Mouse (Mus musculus) layer of hippocampus, adult 2 months (tissue): ENCODE results near the gene Slit1. TPM values are rescaled to one million over a fixed set of nuclear protein-coding genes. Genes with fewer than 3 reads are reported as not detected.
A peak's percentile ranks its signal among the peaks of the same experiment; 100 is the strongest.

Source experiments
- DNase-seq, 2 experiments: peaks; one replicate each; pipeline ENCODE4 v3.0.0; 2022; ENCODE audit warnings: low spot score in 2 of 2
- H3K27ac ChIP-seq: fragments of 200-600 bp; 2 replicates; pipeline ENCODE4 v1.8.1; 2022
- H3K4me3 ChIP-seq: fragments of 200-600 bp; 2 replicates; pipeline ENCODE4 v1.8.1; 2022; ENCODE audit warnings: mild to moderate bottlenecking
- CTCF ChIP-seq: fragments of 200-600 bp; conservative IDR thresholded peaks from 2 replicates; pipeline ENCODE4 v1.8.1; 2022; ENCODE audit warnings: antibody characterized with exemption, mild to moderate bottlenecking, moderate library complexity
- total RNA-seq, 2 experiments: library from RNA; stranded (reverse); gene quantifications; 2 replicates each; pipeline ENCODE4 v1.2.3; 2021

The Slit1 gene
- total RNA-seq, 2 experiments from 2014 or later: 232 to 244 TPM

DNA sequence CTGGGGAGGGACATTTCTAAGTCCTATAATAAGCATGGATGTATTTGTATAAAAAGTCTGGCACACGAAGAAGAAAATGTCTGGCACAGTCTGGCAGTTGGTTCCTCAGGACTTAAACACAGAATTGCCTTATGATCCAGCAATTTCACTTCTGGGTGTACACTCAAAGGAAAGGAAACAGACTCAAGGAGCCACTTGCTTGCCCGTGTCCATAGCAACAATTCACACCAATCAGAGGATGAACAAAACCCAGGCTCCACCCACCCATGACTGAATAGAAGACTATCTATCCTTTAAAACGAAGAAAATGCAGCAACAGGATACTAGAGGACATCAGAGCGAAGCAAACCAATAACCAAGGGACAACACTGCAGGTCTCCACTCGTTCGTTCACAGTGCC is 48.4 kb downstream of the Slit1 start:
- peak overlapping the region; percentile 91 for H3K27ac ChIP-seq
- DNase-seq: peak in 1 of 2 experiments; percentile 72
- no peak overlapping the region for H3K4me3 ChIP-seq
- no peak for TF ChIP-seq CTCF

DNA sequence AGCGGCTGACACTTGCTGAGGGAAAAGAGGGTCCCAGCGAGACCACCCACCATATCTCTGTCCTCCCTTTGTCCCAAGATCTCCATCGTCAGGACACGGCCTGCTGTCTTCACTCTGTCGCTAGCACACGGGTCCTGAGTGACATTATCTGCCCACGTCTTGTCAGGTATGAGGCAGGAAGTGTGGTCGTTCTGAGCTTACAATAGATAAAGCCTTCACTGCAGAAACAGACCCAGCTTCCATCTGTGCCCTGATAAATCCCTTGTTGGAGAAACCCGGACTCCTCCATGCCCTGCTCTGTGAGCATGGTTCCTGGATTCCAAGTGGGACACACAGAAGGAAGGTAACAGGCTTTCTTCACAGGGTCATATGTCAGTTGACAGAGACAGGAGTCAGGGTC is 48.9 kb downstream of the Slit1 start:
- H3K27ac ChIP-seq: peak overlapping the region; percentile 91
- TF ChIP-seq CTCF: no peak
- no peak overlapping the region for H3K4me3 ChIP-seq
- no peak for DNase-seq

DNA sequence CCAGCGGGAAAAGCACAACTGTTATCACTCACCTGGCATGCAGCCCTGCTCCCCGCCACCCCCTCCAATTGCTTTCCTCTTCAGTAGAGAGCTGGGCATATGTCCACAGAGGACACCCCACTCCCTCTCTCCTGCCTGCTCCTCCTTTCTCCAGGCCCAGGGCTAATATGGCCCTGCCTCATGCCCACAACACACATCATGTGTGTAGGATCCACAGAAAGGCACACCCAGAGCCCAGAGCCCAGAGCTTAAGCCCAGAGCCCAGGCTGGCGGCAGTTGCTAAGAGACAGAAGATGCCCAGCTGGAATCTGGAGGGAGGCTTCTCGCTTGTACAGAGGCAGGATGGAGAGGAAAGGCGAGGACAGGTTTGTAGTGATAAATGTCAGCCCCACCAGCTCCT is 49.7 kb downstream of the Slit1 start:
- no peak for TF ChIP-seq CTCF
- DNase-seq: peak in 1 of 2 experiments; percentile 54
- no peak overlapping the region for H3K4me3 ChIP-seq
- peak overlapping the region; percentile 91 for H3K27ac ChIP-seq

DNA sequence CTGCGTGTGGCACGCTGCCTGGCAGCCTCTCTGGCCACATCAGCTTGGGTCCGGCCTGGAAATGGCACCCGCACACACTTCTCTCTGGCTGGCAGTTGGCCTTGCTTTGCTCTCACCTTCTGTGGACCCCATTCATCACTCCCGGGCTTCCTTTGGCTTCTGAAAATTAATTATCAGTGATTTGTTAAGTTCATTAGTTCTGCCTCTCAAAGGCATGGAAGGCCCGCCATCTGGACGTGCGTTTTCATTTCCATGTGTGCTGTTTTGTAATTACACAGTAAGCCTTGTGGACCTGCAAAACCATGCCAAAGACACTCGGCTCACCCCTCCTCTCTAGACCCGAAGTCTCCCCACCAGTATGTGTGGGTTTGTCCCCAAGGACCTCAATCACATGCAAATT is 53.4 kb downstream of the Slit1 start:
- DNase-seq: peak in 1 of 2 experiments; percentile 43
- no peak for TF ChIP-seq CTCF
- Histone ChIP-seq H3K4me3 (no peak overlapping the region), H3K27ac (peak overlapping the region; percentile 52)

DNA sequence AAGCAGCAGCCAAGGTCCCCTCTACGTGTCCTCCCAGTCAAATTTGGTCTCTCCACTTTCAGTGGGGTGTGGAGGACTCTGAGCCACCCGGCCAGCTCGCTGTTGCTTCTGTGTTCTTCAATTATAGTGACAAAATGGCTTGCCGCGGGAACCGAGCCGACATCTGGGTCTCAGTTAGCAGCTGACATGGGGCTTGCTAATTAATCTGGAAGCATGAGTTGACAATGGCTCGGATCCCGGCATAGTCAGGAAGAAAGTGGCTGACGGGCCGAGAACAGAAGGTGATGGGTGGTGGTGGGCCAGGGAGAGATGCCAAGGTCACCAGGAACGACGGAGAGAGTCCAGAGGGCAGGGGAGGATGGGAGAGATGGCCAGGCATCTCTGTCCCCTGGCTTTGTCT is 55.2 kb downstream of the Slit1 start:
- no peak overlapping the region for H3K4me3 ChIP-seq
- no peak for TF ChIP-seq CTCF
- DNase-seq: peak; percentile 59
- H3K27ac ChIP-seq: peak overlapping the region; percentile 71

DNA sequence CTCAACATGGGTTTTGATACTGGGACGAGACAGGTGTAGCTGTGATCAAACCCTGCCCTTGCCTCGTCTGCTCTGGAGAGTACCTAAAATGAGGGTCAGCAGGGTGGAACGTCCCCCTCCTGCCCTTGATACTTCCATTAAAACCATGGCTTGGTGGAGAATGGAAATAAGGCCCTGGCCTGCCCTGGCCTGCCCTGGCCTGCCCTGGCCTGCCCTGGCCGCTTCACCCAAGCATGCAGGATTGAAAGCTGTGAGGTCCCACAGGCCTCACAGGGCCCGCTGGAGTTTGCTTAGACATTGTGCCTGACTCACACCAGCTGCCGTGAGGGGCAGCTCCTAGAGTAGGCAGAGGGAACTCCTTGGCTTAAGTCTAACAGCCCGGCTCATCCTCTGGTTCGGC is 55.6 kb downstream of the Slit1 start:
- TF ChIP-seq CTCF: no peak
- no peak for DNase-seq
- peak overlapping the region; percentile 71 for H3K27ac ChIP-seq
- H3K4me3 ChIP-seq: no peak overlapping the region

DNA sequence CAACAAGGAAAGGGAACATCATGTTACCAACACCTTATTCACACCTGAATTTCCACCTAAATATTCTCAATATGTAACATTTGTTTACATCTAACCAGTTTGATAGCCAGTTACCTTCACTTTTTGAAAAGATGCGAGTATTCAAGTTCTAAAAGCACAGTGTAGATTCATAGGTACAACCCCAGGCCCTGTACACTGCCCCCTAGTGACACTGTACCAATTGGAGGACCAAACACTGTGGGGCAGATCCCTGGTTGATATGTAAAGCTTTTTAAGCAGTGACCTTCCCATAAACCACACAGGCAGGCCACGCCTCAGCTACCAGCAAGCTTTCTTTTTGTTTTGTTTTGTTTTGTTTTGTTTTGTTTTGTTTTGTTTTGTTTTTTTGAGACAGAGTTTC is 57.3 kb downstream of the Slit1 start:
- H3K4me3 ChIP-seq: no peak overlapping the region
- TF ChIP-seq CTCF: peak; percentile 59
- DNase-seq: no peak
- peak overlapping the region; percentile 69; the same call in 1 of the 2 replicates for H3K27ac ChIP-seq

DNA sequence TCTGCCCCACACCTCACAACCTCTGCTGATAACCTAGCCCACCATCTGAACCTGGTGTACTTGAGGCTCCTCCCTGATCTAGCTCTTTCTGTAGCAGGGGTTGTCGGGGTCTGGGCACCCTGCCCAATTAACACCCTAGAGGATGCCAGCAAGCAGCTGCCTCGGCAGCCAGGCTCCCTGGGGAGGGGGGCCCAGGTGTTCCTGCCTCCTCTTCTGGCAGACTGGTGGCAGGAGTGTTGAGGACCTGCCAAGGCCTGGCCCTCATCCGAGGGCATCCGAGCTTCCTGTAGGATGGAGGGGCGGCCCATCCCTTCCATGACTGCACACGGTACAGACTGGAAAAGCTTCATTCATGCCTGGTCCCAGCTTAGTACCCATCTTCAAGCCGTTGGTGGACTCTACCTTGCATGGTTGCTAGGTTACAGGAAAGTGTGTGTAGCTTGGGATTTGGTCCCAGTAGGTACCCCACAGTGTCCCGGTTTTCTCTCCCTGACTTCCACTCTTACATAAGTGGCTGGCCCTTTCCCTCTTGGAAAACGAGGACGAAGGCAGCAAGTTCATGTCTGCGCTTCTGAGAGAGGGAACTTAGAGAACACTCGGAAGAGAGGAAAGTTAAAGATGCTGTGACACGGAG is 57.9 kb downstream of the Slit1 start:
- TF ChIP-seq CTCF: no peak
- no peak for DNase-seq
- H3K4me3 ChIP-seq: no peak overlapping the region
- peak overlapping the region; percentile 69 for H3K27ac ChIP-seq

DNA sequence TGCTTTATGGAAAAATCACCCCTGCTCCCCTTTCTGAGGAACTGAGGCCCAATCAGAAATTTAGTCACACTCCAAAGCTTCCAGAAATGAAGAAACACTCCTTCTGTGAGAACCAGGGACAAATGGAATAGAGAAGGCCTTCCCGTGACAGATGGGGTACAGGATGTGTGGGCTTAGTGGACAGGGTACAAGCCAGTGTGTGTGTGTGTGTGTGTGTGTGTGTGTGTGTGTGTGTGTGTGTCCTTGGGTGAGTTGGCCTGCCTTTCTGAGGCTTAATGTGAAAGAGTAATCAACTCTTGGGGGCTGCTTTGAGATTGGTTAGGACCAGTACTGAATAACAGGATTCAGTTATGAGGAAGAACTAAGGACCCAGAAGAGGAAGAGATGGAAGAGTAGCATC is 58.6 kb downstream of the Slit1 start:
- TF ChIP-seq CTCF: no peak
- DNase-seq: no peak

DNA sequence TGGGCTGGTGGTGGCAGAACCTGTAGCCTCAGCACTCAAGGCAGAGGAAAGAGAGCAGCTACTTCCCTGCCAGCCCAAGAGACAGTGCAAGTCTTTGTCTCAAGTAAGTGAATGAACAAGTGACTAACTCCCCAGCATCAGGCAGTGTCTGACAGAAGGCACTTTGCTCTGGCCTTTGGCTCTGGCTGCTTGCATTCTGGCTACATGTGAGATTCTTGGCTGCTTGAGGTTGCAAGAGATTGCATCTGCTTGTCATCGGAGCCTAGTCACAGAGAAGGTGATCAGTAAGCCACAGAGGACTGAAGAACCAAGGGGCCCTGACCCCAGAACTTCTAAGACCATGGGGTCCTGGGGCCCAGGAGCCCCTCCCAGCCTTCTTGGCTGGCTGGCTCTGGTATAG is 59.5 kb downstream of the Slit1 start:
- no peak for TF ChIP-seq CTCF
- H3K27ac ChIP-seq: peak overlapping the region; percentile 21; the same call in 1 of the 2 replicates
- no peak for DNase-seq
- no peak overlapping the region for H3K4me3 ChIP-seq

More for the DNA sequence above, 58.6 kb downstream of the Slit1 start:
- Histone ChIP-seq H3K4me3 (no peak overlapping the region), H3K27ac (peak overlapping the region; percentile 69)

DNA sequence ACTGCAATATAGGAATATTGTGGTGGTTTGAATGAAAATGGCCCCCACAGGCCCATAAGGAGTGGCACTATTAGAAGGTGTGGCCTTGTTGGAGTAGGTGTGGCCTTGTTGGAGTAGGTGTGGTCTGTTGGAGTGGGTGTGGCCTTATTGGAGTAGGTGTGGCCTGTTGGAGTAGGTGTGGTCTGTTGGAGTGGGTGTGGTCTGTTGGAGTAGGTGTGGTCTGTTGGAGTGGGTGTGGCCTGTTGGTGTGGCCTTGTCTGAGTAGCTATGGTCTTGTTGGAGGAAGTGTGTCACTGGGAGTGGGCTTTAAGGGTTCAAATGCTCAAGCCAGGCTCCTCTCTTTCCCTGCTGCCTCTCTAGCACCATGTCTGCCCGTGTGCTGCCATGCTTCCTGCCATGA is 63.2 kb downstream of the Slit1 start:
- no peak for TF ChIP-seq CTCF
- no peak overlapping the region for H3K4me3 ChIP-seq
- H3K27ac ChIP-seq: peak overlapping the region; percentile 72; the same call in 1 of the 2 replicates
- no peak for DNase-seq

DNA sequence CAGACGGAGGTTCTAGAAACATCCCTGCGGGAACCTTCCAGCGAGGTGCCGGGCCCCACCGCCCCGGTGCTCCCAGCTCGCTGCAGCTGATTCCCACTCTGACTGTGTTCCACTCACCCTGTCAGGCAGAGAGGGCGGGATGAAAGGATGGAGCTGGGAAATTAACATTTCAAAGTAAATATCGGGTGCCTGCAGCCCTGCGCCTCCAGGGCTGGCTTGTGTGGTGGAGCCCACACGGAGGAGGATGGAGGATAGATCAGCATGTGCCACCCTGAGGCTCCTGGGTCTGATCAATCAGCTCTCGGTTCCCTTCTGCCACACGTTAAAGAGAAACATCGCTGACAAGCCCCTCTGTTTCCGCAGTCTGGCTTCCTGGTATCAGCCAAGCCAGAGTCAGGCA is 64.4 kb downstream of the Slit1 start:
- DNase-seq: no peak
- TF ChIP-seq CTCF: no peak
- Histone ChIP-seq H3K4me3 (no peak overlapping the region), H3K27ac (peak overlapping the region; percentile 72)

DNA sequence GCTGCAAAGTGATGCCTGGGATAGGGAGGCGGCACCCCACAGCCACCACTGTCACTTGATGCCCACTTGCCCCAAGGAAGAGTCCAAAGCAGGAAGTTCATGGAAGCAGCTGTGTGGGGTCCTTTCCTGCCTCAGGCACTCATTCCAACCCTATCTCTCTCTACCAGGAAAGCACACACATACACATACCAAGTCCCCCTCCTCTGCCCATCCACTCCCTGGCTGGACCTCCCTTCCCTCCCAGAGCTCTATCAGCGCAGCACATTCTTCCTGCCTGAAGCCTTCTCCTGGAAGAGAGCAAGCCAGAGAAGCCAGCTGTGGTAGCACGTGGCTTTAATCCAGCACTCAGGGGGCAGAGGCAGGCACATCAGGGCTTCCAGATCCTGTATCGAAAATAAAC is 65.9 kb downstream of the Slit1 start:
- H3K27ac ChIP-seq: no peak overlapping the region
- no peak for DNase-seq
- H3K4me3 ChIP-seq: no peak overlapping the region
- TF ChIP-seq CTCF: no peak

DNA sequence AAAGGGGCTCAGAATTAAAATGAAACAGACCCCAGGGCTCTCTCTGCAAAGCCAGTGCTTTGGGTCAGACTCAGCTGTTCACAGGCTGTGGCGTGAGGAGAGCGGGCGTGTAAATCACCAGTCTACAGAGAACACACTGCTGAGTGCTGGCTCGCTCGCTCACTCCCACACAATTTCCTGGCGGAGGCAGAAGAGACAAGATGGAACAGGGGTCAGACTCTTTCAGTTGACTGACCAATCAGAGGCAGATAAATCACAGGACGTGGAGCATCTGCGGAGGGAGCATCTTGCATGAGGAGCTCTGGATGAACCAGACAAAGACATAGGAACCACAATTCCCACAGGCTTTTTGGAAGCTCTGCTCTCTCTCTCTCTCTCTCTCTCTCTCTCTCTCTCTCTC is 67.9 kb downstream of the Slit1 start:
- Histone ChIP-seq H3K27ac (peak overlapping the region; percentile 44; the same call in 1 of the 2 replicates), H3K4me3 (no peak overlapping the region)
- TF ChIP-seq CTCF: no peak
- DNase-seq: no peak
